Mouse (Mus musculus): ENCODE results near the gene Olfr1025-ps1. TPM values are rescaled to one million over a fixed set of nuclear protein-coding genes. Genes with fewer than 3 reads are reported as not detected.

Olfr1025-ps1 gene
- total RNA-seq (2021), result not detected
- long read RNA-seq, experiment 1, result 0 reads
- long read RNA-seq, experiment 2, result 0 reads

GRCm38 (mm10) chr2:85914893-85915292, at the start of gene Olfr1025-ps1:
Olfr1025-ps1 (plus strand) TSS chr2:85915193.
- no peak for DNase-seq

GRCm38 (mm10) chr2:85868294-85868693, 46.7 kb upstream of the Olfr1025-ps1 start, which contains the start of gene Olfr1022:
Olfr1022 (plus strand) TSS chr2:85868594.
- no peak for DNase-seq

DNA sequence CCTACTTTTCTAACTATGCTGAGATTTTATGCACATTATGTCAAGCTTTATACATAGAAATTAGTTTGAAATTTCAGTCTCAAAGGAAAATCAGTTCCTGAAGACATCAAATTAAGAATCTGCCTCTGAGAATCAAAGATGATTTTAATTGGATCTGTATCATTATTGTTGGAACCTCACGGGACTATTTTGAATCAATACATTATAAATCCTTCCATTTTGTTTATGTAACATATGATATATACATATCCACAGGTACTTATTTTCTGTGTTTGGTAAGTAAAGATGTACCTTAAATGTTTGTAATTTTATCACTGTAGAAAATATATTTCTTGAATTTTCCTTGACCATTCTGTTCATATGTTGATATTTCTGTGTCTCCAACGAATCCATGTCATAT, 29.7 kb upstream of the Olfr1025-ps1 start, which contains the start of gene Olfr1023:
Gene Olfr1023 (plus strand): TSS at position 301 of the 400 bp plus-strand sequence.
- no peak for DNase-seq

DNA sequence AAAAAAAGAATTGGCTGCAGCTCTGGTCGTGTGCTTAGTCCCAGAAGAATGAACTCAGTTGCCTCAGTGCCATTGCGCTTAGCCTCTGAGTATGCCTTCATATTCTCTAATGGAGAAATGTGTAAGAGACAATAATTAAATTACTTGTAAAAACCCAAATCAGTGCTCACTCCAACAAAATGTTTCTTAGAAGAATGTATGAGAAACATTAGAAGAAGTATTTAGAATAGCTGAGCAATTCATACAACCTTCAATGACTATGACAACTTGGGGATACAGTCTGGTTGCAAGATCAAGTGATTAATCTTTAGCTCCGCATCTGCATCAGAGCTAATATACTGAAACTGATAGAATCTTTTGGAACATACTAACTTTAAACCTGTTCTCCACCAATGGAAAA, 10.0 kb upstream of the Olfr1025-ps1 start, which contains the start of gene Olfr1024:
Gene Olfr1024 (minus strand): TSS at position 101 of the 400 bp plus-strand sequence.
- DNase-seq, result no peak

DNA sequence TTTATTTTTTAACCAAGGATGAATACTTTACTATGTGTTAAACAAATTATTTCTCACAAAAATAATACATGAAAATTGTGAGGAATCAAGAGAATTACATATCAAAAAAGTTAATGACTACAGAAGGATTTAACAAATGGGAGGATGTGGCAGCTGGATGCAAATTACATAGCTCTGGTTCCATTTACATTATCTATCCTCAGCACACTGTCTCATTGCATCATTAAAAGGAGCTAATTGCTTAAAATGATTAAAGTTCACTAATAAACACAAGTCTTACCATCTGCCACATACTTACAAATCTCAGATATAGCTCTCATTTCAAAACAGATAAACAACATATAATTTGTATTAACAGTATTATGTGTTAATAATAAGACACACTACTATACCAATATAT, 1.8 kb upstream of the Olfr1025-ps1 start:
- DNase-seq, result no peak

DNA sequence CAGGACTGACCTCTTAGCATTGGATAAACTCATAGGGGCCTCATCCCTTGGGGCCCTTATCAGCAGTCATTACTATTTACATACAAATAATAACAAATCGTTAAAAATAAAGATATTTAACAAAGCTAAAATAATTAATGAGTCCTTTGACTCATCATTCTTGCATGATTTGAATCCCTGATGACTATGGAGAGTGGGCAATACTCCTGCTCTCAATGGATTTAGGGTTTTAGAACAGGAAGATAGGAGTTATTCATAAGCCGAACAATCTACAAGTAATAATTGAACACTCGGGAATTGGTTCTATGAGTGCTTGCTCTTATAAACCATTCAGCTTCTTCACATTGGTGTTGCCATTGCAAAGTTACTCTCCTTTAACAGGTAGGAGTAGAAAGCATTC, 6.3 kb downstream of the Olfr1025-ps1 start, which contains the start of gene Olfr1026:
Gene Olfr1026 (plus strand): TSS at position 301 of the 400 bp plus-strand sequence.
- DNase-seq, result no peak

- no peak for DNase-seq
Measured at GRCm38 (mm10) chr2:85950137-85950536, 35.1 kb downstream of the Olfr1025-ps1 start, which contains the start of gene Olfr1028. Olfr1028 (plus strand) TSS chr2:85950437.

Other genes starting within 250 kb of the Olfr1025-ps1 start
- not detected for gene Olfr1006, start 236.4 kb upstream of the Olfr1025-ps1 start, total RNA-seq (2021)
- not detected for gene Olfr1008, start 225.8 kb upstream of the Olfr1025-ps1 start, total RNA-seq (2021)
- not detected for gene Olfr1009, start 199.8 kb upstream of the Olfr1025-ps1 start, total RNA-seq (2021)
- gene Olfr1012, start 152.4 kb upstream of the Olfr1025-ps1 start, total RNA-seq (2021), result not detected
- gene Olfr1013, start 148.1 kb upstream of the Olfr1025-ps1 start, total RNA-seq (2021), result not detected
- not detected for gene Olfr1014, start 142.5 kb upstream of the Olfr1025-ps1 start, total RNA-seq (2021)
- not detected for gene Olfr1015, start 133.2 kb upstream of the Olfr1025-ps1 start, total RNA-seq (2021)
- gene Olfr1016, start 112.6 kb upstream of the Olfr1025-ps1 start, total RNA-seq (2021), result not detected
- gene Olfr1018, start 96.7 kb upstream of the Olfr1025-ps1 start, total RNA-seq (2021), result not detected
- gene Olfr1019, start 69.7 kb upstream of the Olfr1025-ps1 start, total RNA-seq (2021), result not detected
- not detected for gene Olfr1020, start 68.2 kb upstream of the Olfr1025-ps1 start, total RNA-seq (2021)
- gene Olfr1022, start 46.6 kb upstream of the Olfr1025-ps1 start, total RNA-seq (2021), result not detected
- gene Olfr1023, start 29.6 kb upstream of the Olfr1025-ps1 start, total RNA-seq (2021), result not detected
- not detected for gene Olfr1024, start 10.1 kb upstream of the Olfr1025-ps1 start, total RNA-seq (2021)
- gene Olfr1026, start 6.4 kb downstream of the Olfr1025-ps1 start, total RNA-seq (2021), result not detected
- gene Olfr1028, start 35.2 kb downstream of the Olfr1025-ps1 start, total RNA-seq (2021), result not detected
- gene Olfr1029, start 58.7 kb downstream of the Olfr1025-ps1 start, total RNA-seq (2021), result not detected
- not detected for gene Olfr1030, start 64.1 kb downstream of the Olfr1025-ps1 start, total RNA-seq (2021)
- not detected for gene Olfr1031, start 75.1 kb downstream of the Olfr1025-ps1 start, total RNA-seq (2021)
- not detected for gene Olfr1032, start 90.3 kb downstream of the Olfr1025-ps1 start, total RNA-seq (2021)
- 1 to 10 TPM; 5.0 to 6.7 TPM for gene Olfr1033, start 105.4 kb downstream of the Olfr1025-ps1 start, total RNA-seq (2021)
- under 1 TPM; 0.07 to 0.23 TPM for gene Olfr1034, start 130.7 kb downstream of the Olfr1025-ps1 start, total RNA-seq (2021)
- not detected for gene Olfr1036, start 158.8 kb downstream of the Olfr1025-ps1 start, total RNA-seq (2021)
- gene Olfr1037, start 172.2 kb downstream of the Olfr1025-ps1 start, total RNA-seq (2021), result not detected
- not detected for gene Olfr1039, start 220.7 kb downstream of the Olfr1025-ps1 start, total RNA-seq (2021)
- gene Olfr1040, start 231.5 kb downstream of the Olfr1025-ps1 start, total RNA-seq (2021), result not detected
- not detected for gene Olfr1042, start 246.6 kb downstream of the Olfr1025-ps1 start, total RNA-seq (2021)